In the genomic region with DNA sequence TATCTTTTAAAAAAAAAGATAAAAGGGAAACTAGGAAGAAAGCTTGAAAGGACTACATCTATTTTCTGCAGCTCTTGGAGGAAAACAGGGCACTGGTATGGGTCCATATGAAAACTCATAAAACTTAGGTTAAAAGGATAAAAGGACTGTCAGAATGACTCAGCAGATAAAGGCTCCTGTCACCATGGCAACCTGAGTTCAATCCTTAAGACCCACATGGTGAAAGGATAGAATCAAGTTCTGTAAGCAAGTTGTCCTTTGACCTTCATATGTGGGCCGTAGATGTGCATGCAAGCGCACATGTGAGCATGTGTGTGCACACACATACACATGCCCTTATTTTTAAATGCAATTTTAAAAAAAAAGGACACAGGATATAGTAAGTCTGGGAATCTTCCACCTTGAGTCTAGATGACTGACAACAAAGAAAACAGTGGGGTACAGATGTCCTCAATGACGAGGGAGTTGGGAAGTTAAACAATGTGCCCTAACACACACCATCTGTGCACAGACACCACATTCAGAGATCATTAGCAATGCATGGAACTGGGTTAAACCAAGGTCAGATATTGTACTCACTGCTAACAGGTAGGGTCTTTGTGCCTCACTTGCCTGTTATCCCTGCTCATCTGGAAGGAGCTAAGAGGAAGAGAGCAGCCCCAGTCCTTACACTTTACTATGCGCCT, we compare ENCODE assay signal across 1 mouse cellular context.
TF ChIP-seq lines count a peak whose summit lies in the region.

No protein-coding gene starts in this region.

TF ChIP-seq in CH12.LX, 34 proteins besides CTCF, POLR2A, EP300 and RAD21:
- TF ChIP-seq MAFK (IDR thresholded peaks at IDR 0.05; ENCODE audit: insufficient replicate concordance, low read length) (peak; percentile 28; the same call in 1 of the 2 replicates), SIN3A (IDR thresholded peaks at IDR 0.05; ENCODE audit: low read length) (no peak)
